Mouse (Mus musculus): Measurements from ENCODE around the gene Evi2. TPM values are rescaled to one million over a fixed set of nuclear protein-coding genes. Genes with fewer than 3 reads are reported as not detected.
A peak's percentile ranks its signal among the peaks of the same experiment; 100 is the strongest.

The Evi2 gene
- polyA plus RNA-seq, 1 experiment = 12.0 TPM

GRCm38 (mm10) chr11:79522944-79523343 lies 7.4 kb downstream of the Evi2 start:
- H3K27ac ChIP-seq (ENCODE audit: control insufficient read depth, insufficient read depth, low read depth, low read length, poor library complexity) = no peak overlapping the region; the same call in 1 of the 2 replicates
- TF ChIP-seq CTCF (IDR thresholded peaks at IDR 0.05; ENCODE audit: control insufficient read depth, insufficient read depth, low read length) = no peak
- no peak for TF ChIP-seq POLR2A (IDR thresholded peaks at IDR 0.05; ENCODE audit: borderline replicate concordance, control insufficient read depth, low read depth, low read length)
- WGBS = 6% methylated on average over 1 of the region's 1 CpGs

GRCm38 (mm10) chr11:79521930-79522329 lies 8.5 kb downstream of the Evi2 start:
- TF ChIP-seq POLR2A (IDR thresholded peaks at IDR 0.05; ENCODE audit: borderline replicate concordance, control insufficient read depth, low read depth, low read length) = no peak
- TF ChIP-seq CTCF (IDR thresholded peaks at IDR 0.05; ENCODE audit: control insufficient read depth, insufficient read depth, low read length) = no peak
- Histone ChIP-seq H3K27ac (ENCODE audit: control insufficient read depth, insufficient read depth, low read depth, low read length, poor library complexity) (peak overlapping the region; percentile 77), H3K4me3 (replicated peaks; ENCODE audit: control insufficient read depth, low read depth, low read length) (peak overlapping the region; percentile 82), H3K4me1 (ENCODE audit: control insufficient read depth, insufficient read depth, low read length) (peaks cover 5% of the 10 kb centered on the region; the same call in 1 of the 2 replicates)

More at GRCm38 (mm10) chr11:79522944-79523343, 7.4 kb downstream of the Evi2 start:
- H3K4me1 ChIP-seq (ENCODE audit: control insufficient read depth, insufficient read depth, low read length) = peaks cover 9% of the 10 kb centered on the region; the same call in 1 of the 2 replicates
- peak overlapping the region; percentile 57 for H3K4me3 ChIP-seq (replicated peaks; ENCODE audit: control insufficient read depth, low read depth, low read length)

GRCm38 (mm10) chr11:79520772-79521171 lies 9.6 kb downstream of the Evi2 start:
- peak overlapping the region; percentile 69; the same call in 1 of the 2 replicates for H3K27ac ChIP-seq (ENCODE audit: control insufficient read depth, insufficient read depth, low read depth, low read length, poor library complexity)
- peaks cover 4% of the 10 kb centered on the region; the same call in 1 of the 2 replicates for H3K4me1 ChIP-seq (ENCODE audit: control insufficient read depth, insufficient read depth, low read length)
- peak overlapping the region; percentile 80 for H3K4me3 ChIP-seq (replicated peaks; ENCODE audit: control insufficient read depth, low read depth, low read length)
- TF ChIP-seq CTCF (IDR thresholded peaks at IDR 0.05; ENCODE audit: control insufficient read depth, insufficient read depth, low read length) = no peak
- TF ChIP-seq POLR2A (IDR thresholded peaks at IDR 0.05; ENCODE audit: borderline replicate concordance, control insufficient read depth, low read depth, low read length) = no peak

- no peak for TF ChIP-seq CTCF (IDR thresholded peaks at IDR 0.05; ENCODE audit: control insufficient read depth, insufficient read depth, low read length)
- TF ChIP-seq POLR2A (IDR thresholded peaks at IDR 0.05; ENCODE audit: borderline replicate concordance, control insufficient read depth, low read depth, low read length) = no peak
- Histone ChIP-seq H3K4me1 (ENCODE audit: control insufficient read depth, insufficient read depth, low read length) (peaks cover 4% of the 10 kb centered on the region; the same call in 1 of the 2 replicates), H3K27ac (ENCODE audit: control insufficient read depth, insufficient read depth, low read depth, low read length, poor library complexity) (no peak overlapping the region), H3K4me3 (replicated peaks; ENCODE audit: control insufficient read depth, low read depth, low read length) (no peak overlapping the region)
- WGBS = 0% methylated on average over 1 of the region's 1 CpGs
Observed at GRCm38 (mm10) chr11:79519878-79520291, 10.5 kb downstream of the Evi2 start.

GRCm38 (mm10) chr11:79519299-79519698 lies 11.1 kb downstream of the Evi2 start:
- Histone ChIP-seq H3K27ac (ENCODE audit: control insufficient read depth, insufficient read depth, low read depth, low read length, poor library complexity) (no peak overlapping the region), H3K4me1 (ENCODE audit: control insufficient read depth, insufficient read depth, low read length) (peaks cover 4% of the 10 kb centered on the region; the same call in 1 of the 2 replicates), H3K4me3 (replicated peaks; ENCODE audit: control insufficient read depth, low read depth, low read length) (no peak overlapping the region)
- TF ChIP-seq POLR2A (IDR thresholded peaks at IDR 0.05; ENCODE audit: borderline replicate concordance, control insufficient read depth, low read depth, low read length) (no peak), CTCF (IDR thresholded peaks at IDR 0.05; ENCODE audit: control insufficient read depth, insufficient read depth, low read length) (no peak)
- 27% methylated on average over 6 of the region's 6 CpGs for WGBS

GRCm38 (mm10) chr11:79515798-79516197 lies 14.6 kb downstream of the Evi2 start:
- Histone ChIP-seq H3K4me3 (replicated peaks; ENCODE audit: control insufficient read depth, low read depth, low read length) (no peak overlapping the region), H3K4me1 (ENCODE audit: control insufficient read depth, insufficient read depth, low read length) (peaks cover under 1% of the 10 kb centered on the region; the same call in 1 of the 2 replicates), H3K27ac (ENCODE audit: control insufficient read depth, insufficient read depth, low read depth, low read length, poor library complexity) (no peak overlapping the region)
- 83% methylated on average over 2 of the region's 2 CpGs for WGBS
- no peak for TF ChIP-seq POLR2A (IDR thresholded peaks at IDR 0.05; ENCODE audit: borderline replicate concordance, control insufficient read depth, low read depth, low read length)
- no peak for TF ChIP-seq CTCF (IDR thresholded peaks at IDR 0.05; ENCODE audit: control insufficient read depth, insufficient read depth, low read length)

- TF ChIP-seq POLR2A (IDR thresholded peaks at IDR 0.05; ENCODE audit: borderline replicate concordance, control insufficient read depth, low read depth, low read length) = no peak
- no peak for TF ChIP-seq CTCF (IDR thresholded peaks at IDR 0.05; ENCODE audit: control insufficient read depth, insufficient read depth, low read length)
- WGBS = 81% methylated on average over 6 of the region's 6 CpGs
- no peak overlapping the region for H3K4me3 ChIP-seq (replicated peaks; ENCODE audit: control insufficient read depth, low read depth, low read length)
- H3K4me1 ChIP-seq (ENCODE audit: control insufficient read depth, insufficient read depth, low read length) = no peaks in the 10 kb centered on the region; the same call in 1 of the 2 replicates
- H3K27ac ChIP-seq (ENCODE audit: control insufficient read depth, insufficient read depth, low read depth, low read length, poor library complexity) = no peak overlapping the region
Observed at GRCm38 (mm10) chr11:79515331-79515730, 15.1 kb downstream of the Evi2 start.

GRCm38 (mm10) chr11:79511970-79512369 lies 18.4 kb downstream of the Evi2 start:
- H3K27ac ChIP-seq (ENCODE audit: control insufficient read depth, insufficient read depth, low read depth, low read length, poor library complexity) = no peak overlapping the region
- no peak for TF ChIP-seq CTCF (IDR thresholded peaks at IDR 0.05; ENCODE audit: control insufficient read depth, insufficient read depth, low read length)
- TF ChIP-seq POLR2A (IDR thresholded peaks at IDR 0.05; ENCODE audit: borderline replicate concordance, control insufficient read depth, low read depth, low read length) = no peak
- WGBS = 85% methylated on average over 3 of the region's 3 CpGs
- no peaks in the 10 kb centered on the region; the same call in 1 of the 2 replicates for H3K4me1 ChIP-seq (ENCODE audit: control insufficient read depth, insufficient read depth, low read length)
- H3K4me3 ChIP-seq (replicated peaks; ENCODE audit: control insufficient read depth, low read depth, low read length) = no peak overlapping the region

GRCm38 (mm10) chr11:79504506-79504905 lies 25.9 kb downstream of the Evi2 start:
- Histone ChIP-seq H3K4me1 (ENCODE audit: control insufficient read depth, insufficient read depth, low read length) (no peaks in the 10 kb centered on the region), H3K27ac (ENCODE audit: control insufficient read depth, insufficient read depth, low read depth, low read length, poor library complexity) (no peak overlapping the region), H3K4me3 (replicated peaks; ENCODE audit: control insufficient read depth, low read depth, low read length) (no peak overlapping the region)
- TF ChIP-seq POLR2A (IDR thresholded peaks at IDR 0.05; ENCODE audit: borderline replicate concordance, control insufficient read depth, low read depth, low read length) = no peak
- TF ChIP-seq CTCF (IDR thresholded peaks at IDR 0.05; ENCODE audit: control insufficient read depth, insufficient read depth, low read length) = no peak
- WGBS = 87% methylated on average over 7 of the region's 7 CpGs

Measured in bone marrow, adult 2 months (tissue).